Mouse (Mus musculus) testis, adult 2 months (tissue): ENCODE results near the gene Lrrc32.

Experiments used
- CTCF ChIP-seq: fragments of 200-500 bp; IDR thresholded peaks from 2 replicates; pipeline ENCODE4 v1.5.1; 2012; ENCODE audit warnings: low read depth, mild to moderate bottlenecking, inconsistent platforms, low read length, moderate library complexity; ENCODE audit not compliant: control insufficient read depth, insufficient read depth, insufficient replicate concordance
- POLR2A ChIP-seq: fragments of 200-500 bp; IDR thresholded peaks from 2 replicates; pipeline ENCODE4 v1.6.1; 2012; ENCODE audit warnings: low read depth, mild to moderate bottlenecking, inconsistent platforms, low read length, moderate library complexity; ENCODE audit not compliant: control insufficient read depth

GRCm38 (mm10) chr7:98504726-98505314 lies 15.7 kb downstream of the Lrrc32 start:
- TF ChIP-seq POLR2A (no peak), CTCF (no peak)
